In the genomic region with DNA sequence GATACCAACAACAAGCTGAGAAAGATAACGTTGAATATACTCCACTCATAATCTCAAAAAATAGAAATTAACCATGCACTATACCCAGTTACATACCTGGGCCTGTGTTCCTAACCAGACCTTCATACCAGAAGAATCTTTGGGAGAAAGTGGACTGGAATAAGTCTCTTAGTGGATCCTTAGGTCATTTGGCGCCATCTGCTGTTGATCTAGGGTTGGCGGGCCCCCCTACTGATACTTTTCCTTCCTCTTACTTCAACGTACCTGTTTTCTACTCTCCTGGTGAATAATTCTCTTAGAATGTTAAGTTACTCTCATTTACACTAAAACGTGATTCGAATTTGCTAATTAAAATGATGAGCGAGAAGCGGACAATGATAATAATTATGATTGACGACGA, we compare ENCODE assay signal across 9 mouse cellular contexts. TPM values are rescaled to one million over a fixed set of nuclear protein-coding genes. Genes with fewer than 3 reads are reported as not detected.
A peak's percentile ranks its signal among the peaks of the same experiment; 100 is the strongest.
DNase-seq lines count a peak whose midpoint lies in the region; ATAC-seq and TF ChIP-seq lines count a peak whose summit lies in the region.
"Had no signal": no experiment of that assay in that cellular context is flagged by ENCODE, and none has a peak within 500 bp of the region (broad histone marks: within the 10 kb centered on the region; RNA-seq: fewer than 3 reads in every experiment).

No protein-coding gene starts in this region.

- TF ChIP-seq RAD21 in CH12.LX (IDR thresholded peaks at IDR 0.05; ENCODE audit: low read depth, low read length): peak; percentile 88

- no peak for ATAC-seq in heart, postnatal 0 days (ENCODE audit: insufficient read depth, low read depth)

- intact Hi-C loops in heart, postnatal 25 days (cut with DNase I): loop anchor here (1.0 to 5.0 kb wide), 2 partner anchors 117 to 447 kb away; no protein-coding TSS in a partner anchor

- no peak overlapping the region for H3K27ac ChIP-seq in CH12.LX (ENCODE audit: insufficient read depth, low read depth)
- H3K27ac ChIP-seq in heart, postnatal 0 days (ENCODE audit: low read depth): no peak overlapping the region
- H3K27ac ChIP-seq: embryonic facial prominence, embryonic 12.5 days had no signal

- H3K4me2 ChIP-seq in CH12.LX (ENCODE audit: insufficient read depth, low read depth, poor library complexity, severe bottlenecking): 0 out of 2 replicates have a peak overlapping the region, but pooled peaks have one; percentile 4
- no peak overlapping the region for H3K4me2 ChIP-seq in heart, postnatal 0 days (ENCODE audit: low read depth, low read length)
- H3K4me2 ChIP-seq: embryonic facial prominence, embryonic 12.5 days had no signal

- H3K4me1 ChIP-seq in CH12.LX (ENCODE audit: control insufficient read depth in 1 of 2, insufficient read depth in 2 of 2): no peaks in the 10 kb centered on the region
- H3K4me1 ChIP-seq in heart, postnatal 0 days (ENCODE audit: control insufficient read depth, insufficient read depth): no peaks in the 10 kb centered on the region
- H3K4me1 ChIP-seq: embryonic facial prominence, embryonic 12.5 days had no signal

- H3K4me3 ChIP-seq in CH12.LX (replicated peaks in 1 of 3; ENCODE audit: low read depth in 2 of 3, low read length in 2 of 3, poor library complexity in 1 of 3): no peak overlapping the region
- H3K4me3 ChIP-seq in heart, postnatal 0 days (ENCODE audit: low read depth, low read length): no peak overlapping the region
- H3K4me3 ChIP-seq: embryonic facial prominence, embryonic 12.5 days had no signal

- dilution Hi-C loops in CH12.LX (cut with MboI; ENCODE audit: extremely low pct_ligation_motif_present, extremely low pct_unique_long_range_greater_than_20kb, low sequenced_read_pairs): no loop called here

- H3K27me3 ChIP-seq in CH12.LX (replicated peaks): peaks cover 34% of the 10 kb centered on the region
- H3K27me3 ChIP-seq in heart, postnatal 0 days (ENCODE audit: control insufficient read depth, insufficient read depth, low read length): no peaks in the 10 kb centered on the region
- H3K27me3 ChIP-seq: embryonic facial prominence, embryonic 12.5 days had no signal

- peak; percentile 89 for DNase-seq in heart, adult 11 months
- no peak for DNase-seq in heart, postnatal 25 days (ENCODE audit: low spot score)
- DNase-seq in CH12.LX (ENCODE audit: extremely low read depth): peak; percentile 34
- peak; percentile 4 for DNase-seq in brain, embryonic 18.5 days (ENCODE audit: low read depth, low spot score)
- DNase-seq in heart, postnatal 0 days (ENCODE audit: low spot score): peak; percentile 46
- DNase-seq in left cerebral cortex, adult 11 months (ENCODE audit: low spot score): peak; percentile 42
- DNase-seq in naive thymus-derived CD4-positive, alpha-beta T cell, adult 2 months (ENCODE audit: low read depth): peak; percentile 75
- peak; percentile 82 for DNase-seq in thymus, postnatal 4 days

- 28% methylated on average over 10 of the region's 10 CpGs for WGBS in heart, postnatal 0 days

- H3K9ac ChIP-seq in CH12.LX (ENCODE audit: insufficient read depth, low read depth): no peak overlapping the region
- no peak overlapping the region for H3K9ac ChIP-seq in heart, postnatal 0 days (replicated peaks; ENCODE audit: low read depth, low read length)
- H3K9ac ChIP-seq: embryonic facial prominence, embryonic 12.5 days had no signal

- H3K9me3 ChIP-seq in CH12.LX (replicated peaks; ENCODE audit: low read length): no peaks in the 10 kb centered on the region
- H3K9me3 ChIP-seq in heart, postnatal 0 days (replicated peaks; ENCODE audit: control insufficient read depth, low read length): no peaks in the 10 kb centered on the region
- H3K9me3 ChIP-seq: embryonic facial prominence, embryonic 12.5 days had no signal

- TF ChIP-seq CTCF in CH12.LX (conservative IDR thresholded peaks at IDR 0.05 in 1 of 2, IDR thresholded peaks at IDR 0.05 in 1 of 2; ENCODE audit: low read depth in 2 of 2, low read length in 2 of 2): peak in 1 of 2 experiments; percentile 89; a peak in 2 of 4 replicates
- TF ChIP-seq CTCF in heart, postnatal 0 days (IDR thresholded peaks at IDR 0.05; ENCODE audit: low read depth): peak; percentile 70

- in situ Hi-C loops in CH12.LX (cut with MboI; ENCODE audit: low pct_ligation_motif_present, low pct_unique_long_range_greater_than_20kb, low sequenced_read_pairs): loop anchor here (5.0 kb wide), 1 partner anchor 117 kb away; no protein-coding TSS in a partner anchor

- no peaks in the 10 kb centered on the region for H3K79me2 ChIP-seq in CH12.LX (replicated peaks; ENCODE audit: control insufficient read depth, extremely low read depth, insufficient read depth, poor library complexity, severe bottlenecking)

- TF ChIP-seq EP300 in CH12.LX (IDR thresholded peaks at IDR 0.05; ENCODE audit: low read length): no peak
- no peak for TF ChIP-seq EP300 in heart, postnatal 0 days (IDR thresholded peaks at IDR 0.05; ENCODE audit: low read depth)

- no peak for TF ChIP-seq POLR2A in CH12.LX (IDR thresholded peaks at IDR 0.05; ENCODE audit: low read depth, low read length)

- no peaks in the 10 kb centered on the region for H3K36me3 ChIP-seq in CH12.LX (replicated peaks in 1 of 2; ENCODE audit: control insufficient read depth in 1 of 2, insufficient read depth in 1 of 2, low read length in 1 of 2)
- no peaks in the 10 kb centered on the region for H3K36me3 ChIP-seq in heart, postnatal 0 days (replicated peaks; ENCODE audit: control insufficient read depth, insufficient read depth, low read length)
- H3K36me3 ChIP-seq: embryonic facial prominence, embryonic 12.5 days had no signal

TF ChIP-seq in CH12.LX, 34 proteins besides CTCF, POLR2A, EP300 and RAD21:
- TF ChIP-seq ZKSCAN1 (IDR thresholded peaks at IDR 0.05; ENCODE audit: borderline replicate concordance, low read depth, low read length) (no peak), SMC3 (IDR thresholded peaks at IDR 0.05; ENCODE audit: low read depth, low read length) (peak; percentile 72)
TF ChIP-seq in CH12.LX: peak in this region for 1.

RNA-seq across cellular contexts. Expression of a gene that starts 35.5 kb away (rescaled TPM):
- 10 to 100 TPM; 26.2 to 26.9 TPM for total RNA-seq in heart, postnatal 25 days (2021)
- total RNA-seq in CH12.LX (2012; rRNA removed): 27.5 and 29.2 TPM in 2 replicates
- total RNA-seq in CH12.LX (2014; rRNA removed): 24.6 and 29.9 TPM in 2 replicates
- 21.2 and 22.1 TPM in 2 replicates for polyA plus RNA-seq in CH12.LX (2012; ENCODE audit: insufficient read length, low read depth)
- total RNA-seq in heart, postnatal 0 days (2014; rRNA removed; ENCODE audit: low replicate concordance): 42.9 and 47.7 TPM in 2 replicates
- polyA plus RNA-seq in heart, postnatal 0 days (2015; fragmentation: Nextera tagmentation; extraction: Ambion mirVana): 20.8 and 21.4 TPM in 2 replicates
